Mouse (Mus musculus): ENCODE data around the gene Hck. TPM values are rescaled to one million over a fixed set of nuclear protein-coding genes. Genes with fewer than 3 reads are reported as not detected.

Hck gene
- polyA plus RNA-seq, 1 experiment = 0.10 TPM

DNA sequence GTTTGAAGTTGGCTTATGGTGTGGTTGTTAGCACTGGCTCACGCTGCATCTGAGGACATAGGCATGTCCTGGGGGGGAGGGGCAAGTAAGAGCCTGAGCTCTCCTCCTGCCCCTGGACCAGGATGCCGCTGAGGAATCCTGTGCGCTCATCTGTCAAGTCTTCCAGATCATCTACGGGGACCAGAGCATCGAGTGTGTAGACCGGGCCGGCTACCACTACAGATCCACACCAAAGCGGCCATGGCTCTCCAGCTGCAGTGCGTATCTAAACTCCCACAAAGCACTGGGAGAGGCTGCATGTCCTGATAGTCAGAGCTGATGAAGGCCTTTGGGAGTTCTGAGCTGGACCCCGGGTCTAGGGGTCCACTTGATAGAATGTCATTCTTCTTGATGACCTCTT, 33.6 kb upstream of the Hck start:
- TF ChIP-seq SRF (IDR thresholded peaks at IDR 0.05; ENCODE audit: control insufficient read depth, insufficient read length, low read depth) (no peak), POLR2AphosphoS2 (IDR thresholded peaks at IDR 0.05; ENCODE audit: insufficient read length, low read depth) (no peak), POLR2A (IDR thresholded peaks at IDR 0.05; ENCODE audit: insufficient read length, low read depth) (no peak), MYOG (IDR thresholded peaks at IDR 0.05; ENCODE audit: control insufficient read depth in 1 of 3, insufficient read depth in 1 of 3, insufficient read length in 2 of 3, low read depth in 2 of 3) (no peak), E2F4 (IDR thresholded peaks at IDR 0.05; ENCODE audit: insufficient read depth) (no peak), TCF3 (IDR thresholded peaks at IDR 0.05; ENCODE audit: insufficient read length, low read depth) (no peak), MYOD1 (IDR thresholded peaks at IDR 0.05; ENCODE audit: control insufficient read depth in 1 of 3, insufficient read length in 2 of 3, low read depth in 2 of 3) (no peak), REST (IDR thresholded peaks at IDR 0.05; ENCODE audit: insufficient read depth, insufficient read length) (no peak), USF1 (IDR thresholded peaks at IDR 0.05; ENCODE audit: low read depth) (no peak), CEBPB (IDR thresholded peaks at IDR 0.05; ENCODE audit: insufficient read depth, poor library complexity, severe bottlenecking) (no peak), TCF12 (IDR thresholded peaks at IDR 0.05; ENCODE audit: insufficient read depth, poor library complexity, severe bottlenecking) (no peak), MAX (IDR thresholded peaks at IDR 0.05; ENCODE audit: low read depth) (no peak)
- Histone ChIP-seq H3K4me2 (ENCODE audit: low read depth) (no peak overlapping the region), H3K36me3 (ENCODE audit: control insufficient read depth, insufficient read depth) (no peaks in the 10 kb centered on the region), H3K27me3 (ENCODE audit: control insufficient read depth, insufficient read depth, insufficient read length) (peaks cover 62% of the 10 kb centered on the region), H3K79me2 (ENCODE audit: control insufficient read depth, insufficient read depth) (no peaks in the 10 kb centered on the region), H3ac (ENCODE audit: control insufficient read depth, insufficient read length) (no peak overlapping the region), H3K4me3 (no peak overlapping the region)

- Histone ChIP-seq H3K79me2 (ENCODE audit: control insufficient read depth, insufficient read depth) (no peaks in the 10 kb centered on the region), H3K27me3 (ENCODE audit: control insufficient read depth, insufficient read depth, insufficient read length) (peaks cover 51% of the 10 kb centered on the region), H3ac (ENCODE audit: control insufficient read depth, insufficient read length) (no peak overlapping the region)
Measured at GRCm38 (mm10) chr2:153075961-153076360, 32.3 kb upstream of the Hck start.

GRCm38 (mm10) chr2:153080841-153081523, 27.3 kb upstream of the Hck start:
- TF ChIP-seq CEBPB (IDR thresholded peaks at IDR 0.05; ENCODE audit: insufficient read depth, poor library complexity, severe bottlenecking) = no peak
- TF ChIP-seq TCF3 (IDR thresholded peaks at IDR 0.05; ENCODE audit: insufficient read length, low read depth) = no peak
- peaks cover 20% of the 10 kb centered on the region for H3K27me3 ChIP-seq (ENCODE audit: control insufficient read depth, insufficient read depth, insufficient read length)
- no peaks in the 10 kb centered on the region for H3K36me3 ChIP-seq (ENCODE audit: control insufficient read depth, insufficient read depth)
- H3K79me2 ChIP-seq (ENCODE audit: control insufficient read depth, insufficient read depth) = no peaks in the 10 kb centered on the region
- no peak overlapping the region for H3K4me3 ChIP-seq
- no peak overlapping the region for H3ac ChIP-seq (ENCODE audit: control insufficient read depth, insufficient read length)
- no peak overlapping the region for H3K4me2 ChIP-seq (ENCODE audit: low read depth)

More at GRCm38 (mm10) chr2:153075961-153076360, 32.3 kb upstream of the Hck start:
- Histone ChIP-seq H3K4me2 (ENCODE audit: low read depth) (no peak overlapping the region), H3K4me3 (no peak overlapping the region), H3K36me3 (ENCODE audit: control insufficient read depth, insufficient read depth) (no peaks in the 10 kb centered on the region)
- TF ChIP-seq USF1 (IDR thresholded peaks at IDR 0.05; ENCODE audit: low read depth) (no peak), SRF (IDR thresholded peaks at IDR 0.05; ENCODE audit: control insufficient read depth, insufficient read length, low read depth) (no peak), TCF3 (IDR thresholded peaks at IDR 0.05; ENCODE audit: insufficient read length, low read depth) (no peak), MYOG (IDR thresholded peaks at IDR 0.05; ENCODE audit: control insufficient read depth in 1 of 3, insufficient read depth in 1 of 3, insufficient read length in 2 of 3, low read depth in 2 of 3) (no peak), E2F4 (IDR thresholded peaks at IDR 0.05; ENCODE audit: insufficient read depth) (no peak), POLR2AphosphoS2 (IDR thresholded peaks at IDR 0.05; ENCODE audit: insufficient read length, low read depth) (no peak), CEBPB (IDR thresholded peaks at IDR 0.05; ENCODE audit: insufficient read depth, poor library complexity, severe bottlenecking) (no peak), MAX (IDR thresholded peaks at IDR 0.05; ENCODE audit: low read depth) (no peak), MYOD1 (IDR thresholded peaks at IDR 0.05; ENCODE audit: control insufficient read depth in 1 of 3, insufficient read length in 2 of 3, low read depth in 2 of 3) (no peak), REST (IDR thresholded peaks at IDR 0.05; ENCODE audit: insufficient read depth, insufficient read length) (no peak), POLR2A (IDR thresholded peaks at IDR 0.05; ENCODE audit: insufficient read length, low read depth) (no peak), TCF12 (IDR thresholded peaks at IDR 0.05; ENCODE audit: insufficient read depth, poor library complexity, severe bottlenecking) (no peak)

- Histone ChIP-seq H3K27me3 (ENCODE audit: control insufficient read depth, insufficient read depth, insufficient read length) (peaks cover 12% of the 10 kb centered on the region), H3K4me2 (ENCODE audit: low read depth) (no peak overlapping the region), H3K36me3 (ENCODE audit: control insufficient read depth, insufficient read depth) (no peaks in the 10 kb centered on the region), H3K79me2 (ENCODE audit: control insufficient read depth, insufficient read depth) (no peaks in the 10 kb centered on the region), H3K4me3 (no peak overlapping the region), H3ac (ENCODE audit: control insufficient read depth, insufficient read length) (no peak overlapping the region)
- no peak for TF ChIP-seq MAX (IDR thresholded peaks at IDR 0.05; ENCODE audit: low read depth)
- no peak for TF ChIP-seq REST (IDR thresholded peaks at IDR 0.05; ENCODE audit: insufficient read depth, insufficient read length)
- TF ChIP-seq POLR2A (IDR thresholded peaks at IDR 0.05; ENCODE audit: insufficient read length, low read depth) = no peak
- TF ChIP-seq SRF (IDR thresholded peaks at IDR 0.05; ENCODE audit: control insufficient read depth, insufficient read length, low read depth) = no peak
- no peak for TF ChIP-seq MYOG (IDR thresholded peaks at IDR 0.05; ENCODE audit: control insufficient read depth in 1 of 3, insufficient read depth in 1 of 3, insufficient read length in 2 of 3, low read depth in 2 of 3)
- TF ChIP-seq POLR2AphosphoS2 (IDR thresholded peaks at IDR 0.05; ENCODE audit: insufficient read length, low read depth) = no peak
- TF ChIP-seq MYOD1 (IDR thresholded peaks at IDR 0.05; ENCODE audit: control insufficient read depth in 1 of 3, insufficient read length in 2 of 3, low read depth in 2 of 3) = no peak
- no peak for TF ChIP-seq E2F4 (IDR thresholded peaks at IDR 0.05; ENCODE audit: insufficient read depth)
- TF ChIP-seq CEBPB (IDR thresholded peaks at IDR 0.05; ENCODE audit: insufficient read depth, poor library complexity, severe bottlenecking) = no peak
- no peak for TF ChIP-seq TCF3 (IDR thresholded peaks at IDR 0.05; ENCODE audit: insufficient read length, low read depth)
- no peak for TF ChIP-seq TCF12 (IDR thresholded peaks at IDR 0.05; ENCODE audit: insufficient read depth, poor library complexity, severe bottlenecking)
- TF ChIP-seq USF1 (IDR thresholded peaks at IDR 0.05; ENCODE audit: low read depth) = no peak
Measured at GRCm38 (mm10) chr2:153081866-153082265, 26.4 kb upstream of the Hck start.

Measured in myocyte (in vitro differentiated cells).